Mouse (Mus musculus): Measurements from ENCODE around the gene Supt5.

The Supt5 gene

DNA sequence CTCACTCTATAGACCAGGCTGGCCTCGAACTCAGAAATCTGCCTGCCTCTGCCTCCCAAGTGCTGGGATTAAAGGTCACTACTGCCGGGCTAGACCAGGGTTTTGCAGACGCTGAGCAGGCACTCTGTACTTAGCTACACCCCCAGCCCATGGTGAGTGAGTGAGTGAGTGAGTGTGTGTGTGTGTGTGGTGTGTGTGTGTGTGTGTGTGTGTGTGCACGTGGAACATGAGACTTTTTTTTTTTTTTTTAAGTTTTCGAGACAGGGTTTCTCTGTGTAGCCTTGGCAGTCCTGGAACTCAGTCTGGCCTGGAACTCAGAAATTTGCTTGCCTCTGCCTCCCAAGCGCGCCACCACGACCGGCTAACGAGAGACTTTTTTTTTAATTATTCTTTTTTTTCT is 36.1 kb upstream of the Supt5 start:
- DNase-seq, result no peak

GRCm38 (mm10) chr7:28373891-28374495 is 35.4 kb upstream of the Supt5 start:
- no peak for DNase-seq

DNA sequence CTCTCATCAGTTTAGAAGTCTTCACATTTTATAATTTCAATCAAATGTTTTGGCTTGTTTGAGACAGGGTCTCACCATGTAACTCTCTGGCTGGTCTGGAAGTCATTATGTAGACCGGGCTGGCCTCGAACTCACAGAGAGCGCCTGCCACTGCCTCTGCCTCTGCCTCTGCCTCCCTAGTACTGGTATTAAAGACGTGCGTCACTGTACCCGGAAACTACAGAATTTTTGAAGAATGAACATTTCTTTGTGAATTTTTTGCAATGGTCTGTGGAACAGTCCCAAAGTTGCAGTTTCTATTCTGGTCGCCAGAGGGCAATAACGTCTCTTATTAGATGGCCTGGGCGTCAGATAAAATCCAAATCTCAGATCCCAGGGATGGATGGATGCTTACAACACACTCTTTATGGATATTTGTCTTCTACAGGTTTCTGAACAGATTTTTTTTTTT is 34.6 kb upstream of the Supt5 start:
- DNase-seq, result peak; percentile 57

GRCm38 (mm10) chr7:28372251-28373108 is 33.9 kb upstream of the Supt5 start, which contains the start of gene Plekhg2:
Gene Plekhg2, minus strand, starts transcription at chr7:28372599.
- peak; percentile 92 for DNase-seq

GRCm38 (mm10) chr7:28371514-28371989 is 33.0 kb upstream of the Supt5 start:
- DNase-seq, result no peak

- no peak for DNase-seq
Measured at GRCm38 (mm10) chr7:28370977-28371513, 32.5 kb upstream of the Supt5 start.

DNA sequence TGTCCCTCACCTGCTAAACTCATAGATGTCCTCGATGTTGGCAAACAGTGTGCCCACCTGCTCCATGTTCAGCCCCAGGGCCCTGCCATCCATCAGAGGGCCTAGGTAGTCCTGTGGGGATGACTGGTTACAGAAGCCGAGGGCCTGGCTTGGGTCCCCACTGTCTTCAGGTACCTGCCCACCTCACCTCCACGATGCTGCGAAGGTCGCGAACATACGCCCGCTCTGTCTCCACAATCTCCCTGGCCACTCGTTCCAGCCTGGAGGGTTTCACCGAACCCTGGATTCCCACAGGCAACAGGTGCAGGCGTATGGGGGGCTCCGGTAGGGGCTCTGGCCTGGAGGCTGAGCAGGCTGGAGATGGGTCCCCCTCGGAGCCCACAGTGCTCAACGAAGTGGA is 31.5 kb upstream of the Supt5 start:
- DNase-seq, result no peak

DNA sequence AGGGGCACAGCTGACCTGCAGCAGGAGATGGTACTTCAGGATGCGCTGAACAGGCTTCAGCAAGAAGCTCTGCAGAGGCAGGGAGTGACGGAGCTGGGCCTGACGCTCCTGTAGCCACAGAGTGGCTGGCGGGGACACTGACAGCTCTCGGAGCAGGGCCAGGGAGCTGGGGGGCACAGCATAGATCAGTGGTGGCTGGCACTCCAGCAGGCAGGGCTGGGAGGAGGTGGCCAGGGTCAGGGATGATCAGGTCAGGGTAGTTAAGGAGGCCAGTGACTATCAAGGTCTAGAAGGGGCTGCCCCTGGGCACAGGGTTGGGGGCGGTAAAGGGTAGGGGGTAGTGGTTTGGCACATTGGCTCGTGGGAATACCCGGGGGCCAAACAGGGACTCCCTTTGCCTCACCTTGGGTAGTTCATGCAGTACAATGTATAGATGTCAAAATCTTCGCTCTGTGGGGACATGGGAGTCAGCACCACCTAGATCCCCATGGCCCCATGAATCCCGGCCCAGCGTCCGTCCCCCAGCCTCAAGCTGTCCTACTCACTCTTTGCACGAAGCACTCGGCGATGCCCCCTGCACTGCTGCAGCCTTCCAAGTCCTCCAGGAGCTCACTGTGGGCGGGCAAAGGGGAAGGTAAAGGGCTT is 29.9 kb upstream of the Supt5 start:
- DNase-seq, result no peak

- DNase-seq, result no peak
Measured at GRCm38 (mm10) chr7:28367663-28368275, 29.2 kb upstream of the Supt5 start.

GRCm38 (mm10) chr7:28362441-28363060 is 24.0 kb upstream of the Supt5 start:
- peak; percentile 2 for DNase-seq

DNA sequence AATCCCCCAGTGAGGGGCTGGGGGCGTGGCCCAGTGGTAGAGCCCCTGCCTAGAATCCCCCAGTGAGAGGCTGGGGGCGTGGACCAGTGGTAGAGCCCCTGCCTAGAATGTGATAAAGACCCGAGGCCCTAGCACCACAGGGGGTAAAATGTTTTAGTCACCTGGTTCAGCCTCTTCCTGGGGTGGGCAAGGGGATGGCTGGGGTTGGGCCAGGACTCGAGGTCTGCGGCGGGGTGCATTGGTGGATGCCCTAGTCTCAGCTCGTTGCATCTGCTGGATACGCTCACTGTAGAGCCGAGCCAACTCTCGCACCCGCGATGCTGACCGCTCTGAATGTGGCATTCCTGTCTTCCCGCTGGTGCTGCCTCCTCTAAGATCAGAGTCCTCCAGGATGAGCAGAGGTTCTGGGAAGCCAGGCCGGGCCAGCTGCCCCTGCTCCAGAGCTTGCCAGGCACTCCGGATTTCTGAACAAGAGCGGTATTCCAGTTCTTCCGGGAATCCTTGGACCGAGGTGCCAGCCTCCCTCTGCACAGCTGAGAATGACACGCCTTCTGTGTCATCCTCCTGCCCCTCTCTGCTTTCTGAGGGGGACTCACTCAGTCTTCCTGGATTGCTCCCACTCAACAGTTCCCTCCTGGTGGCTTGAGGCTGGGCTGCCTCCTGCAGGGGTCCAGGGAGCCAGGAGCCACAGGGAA is 23.2 kb upstream of the Supt5 start:
- peak; percentile 2 for DNase-seq

- peak; percentile 2 for DNase-seq
Measured at GRCm38 (mm10) chr7:28360291-28360690, 21.7 kb upstream of the Supt5 start.

GRCm38 (mm10) chr7:28359854-28360253 is 21.3 kb upstream of the Supt5 start:
- DNase-seq, result no peak

DNA sequence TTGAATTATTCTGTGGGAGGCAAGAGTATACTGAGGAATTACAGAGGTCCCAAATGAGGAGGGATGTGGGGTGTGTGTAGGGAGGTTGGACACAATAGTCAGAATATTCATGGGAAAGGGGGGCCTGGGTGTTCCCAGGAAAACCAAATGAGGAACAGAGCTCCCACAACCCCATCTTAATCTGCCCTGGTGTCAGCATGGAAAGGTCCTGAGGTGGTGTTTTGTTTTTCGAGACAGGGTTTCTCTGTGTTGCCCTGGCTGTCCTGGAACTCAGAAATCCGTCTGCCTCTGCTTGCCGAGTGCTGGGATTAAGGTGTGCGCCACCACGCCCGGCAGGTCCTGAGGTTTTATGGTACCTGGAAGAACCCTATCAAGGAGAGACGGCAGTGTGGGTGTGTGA is 19.9 kb upstream of the Supt5 start:
- no peak for DNase-seq

- no peak for DNase-seq
Measured at GRCm38 (mm10) chr7:28357984-28358383, 19.4 kb upstream of the Supt5 start.

DNA sequence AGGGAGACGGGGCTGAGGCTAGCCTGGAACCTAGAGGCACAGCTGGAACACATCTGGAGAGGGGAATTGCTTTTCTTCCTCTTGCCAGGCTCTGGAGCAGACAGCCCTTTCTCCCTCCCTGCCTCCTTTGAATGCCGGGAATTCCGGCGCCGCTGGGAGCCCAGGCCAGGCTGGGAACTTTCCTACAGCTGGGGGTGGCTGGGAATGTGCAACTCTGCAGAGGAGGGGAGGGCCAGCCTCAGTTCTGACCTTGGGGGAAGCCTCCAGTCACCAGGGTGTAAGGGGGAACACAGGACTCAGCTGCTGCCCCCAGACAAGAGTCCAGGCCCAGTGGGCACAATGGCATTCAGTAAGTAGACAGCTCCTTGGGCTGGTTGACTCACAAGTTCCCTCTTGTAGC is 18.4 kb upstream of the Supt5 start:
- DNase-seq, result no peak

DNA sequence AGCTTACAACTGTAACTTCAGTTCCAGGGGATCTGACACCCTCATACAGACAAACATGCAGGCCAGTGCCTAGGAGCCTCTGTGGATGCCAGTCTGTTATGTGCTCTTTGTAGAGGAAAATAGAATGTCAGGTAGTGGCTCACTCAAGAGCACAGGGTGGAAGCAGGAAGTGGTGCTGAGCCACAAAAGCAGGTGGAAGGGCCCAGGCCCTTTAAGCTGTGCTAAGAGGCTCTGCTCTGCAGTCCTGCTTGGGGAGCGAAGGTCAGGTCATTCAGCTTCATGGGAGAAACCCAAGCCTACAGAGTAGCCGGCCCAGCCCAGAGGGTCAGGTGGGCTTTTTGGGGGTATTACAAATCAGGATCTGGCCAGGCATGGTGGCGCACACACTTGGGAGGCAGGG is 16.7 kb upstream of the Supt5 start:
- DNase-seq, result no peak

- DNase-seq, result no peak
Measured at GRCm38 (mm10) chr7:28354596-28354995, 16.1 kb upstream of the Supt5 start.

DNA sequence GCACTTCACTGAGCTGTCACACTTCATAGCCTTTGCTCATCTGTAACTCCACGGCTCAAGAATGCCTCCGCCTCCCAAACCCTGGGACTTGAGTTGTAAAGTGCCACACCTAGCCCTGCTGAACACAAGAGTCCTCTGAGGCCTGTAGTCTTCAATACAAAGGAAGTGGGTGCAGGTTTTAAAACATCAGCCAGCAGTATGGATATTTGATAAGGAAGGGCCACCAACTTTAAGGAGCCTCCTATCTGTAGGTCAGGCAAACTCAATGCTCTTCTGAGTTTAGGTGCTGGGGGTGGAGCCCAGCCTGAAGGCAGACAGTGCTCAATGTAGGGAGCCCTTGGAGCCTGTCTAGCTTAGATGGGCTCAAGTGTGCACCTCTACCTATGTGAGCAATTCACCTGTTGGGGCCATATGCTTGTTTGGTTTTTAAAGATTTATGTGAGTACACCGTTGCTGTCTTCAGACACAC is 15.6 kb upstream of the Supt5 start:
- no peak for DNase-seq

DNA sequence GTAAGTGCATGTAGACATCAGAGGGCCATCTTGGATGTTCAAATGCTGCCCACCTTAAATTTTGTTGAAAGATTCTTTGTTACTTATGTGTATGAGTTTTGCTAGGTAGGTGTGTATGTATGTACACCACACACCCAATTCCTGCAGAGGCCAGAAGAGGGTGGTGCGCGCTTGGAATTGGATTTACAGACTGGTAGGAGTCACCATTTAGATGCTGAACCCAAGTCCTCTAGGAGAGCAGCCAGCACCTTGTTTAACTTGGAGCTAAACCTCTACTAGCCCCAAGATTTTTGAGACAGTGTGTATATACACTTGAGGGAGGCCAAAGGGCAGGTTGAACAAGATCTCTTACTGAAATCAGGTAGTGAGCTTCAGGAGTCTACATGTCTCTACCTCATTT is 14.7 kb upstream of the Supt5 start:
- DNase-seq, result no peak

GRCm38 (mm10) chr7:28351676-28352191 is 13.2 kb upstream of the Supt5 start:
- no peak for DNase-seq
